Mouse (Mus musculus) natural killer cell, adult 2 months (primary cell): ENCODE results near the gene Cept1.
"Not testable (repeated sequence)": the region's sequence is repeated elsewhere in the genome, so short reads cannot be mapped to it uniquely, and the experiment has no call there.

Source experiments
- DNase-seq, 2 experiments: peaks; one replicate each; pipeline ENCODE4 v3.0.0; 2022; ENCODE audit warnings: low spot score in 2 of 2

The Cept1 gene

GRCm38 (mm10) chr3:106547171-106547923 is at the start of gene Cept1, which contains the start of gene Dram2:
Gene Cept1, minus strand, starts transcription at chr3:106547802.
Gene Dram2, plus strand, starts transcription at chr3:106547798.
- DNase-seq = peak; percentile 82 to 88

GRCm38 (mm10) chr3:106593631-106594030 is 46.0 kb upstream of the Cept1 start:
- DNase-seq = not testable (repeated sequence)

- no peak for DNase-seq
Observed at GRCm38 (mm10) chr3:106579296-106579695, 31.7 kb upstream of the Cept1 start.

GRCm38 (mm10) chr3:106573191-106573590 is 25.6 kb upstream of the Cept1 start:
- no peak for DNase-seq

- no peak for DNase-seq
Observed at GRCm38 (mm10) chr3:106565876-106566275, 18.3 kb upstream of the Cept1 start.

GRCm38 (mm10) chr3:106558271-106558670 is 10.7 kb upstream of the Cept1 start:
- DNase-seq = no peak

- DNase-seq = no peak
Observed at GRCm38 (mm10) chr3:106555743-106556250, 8.2 kb upstream of the Cept1 start.

- DNase-seq = peak in 1 of 2 experiments; percentile 32
Observed at GRCm38 (mm10) chr3:106553411-106553810, 5.8 kb upstream of the Cept1 start.

- DNase-seq = no peak
Observed at GRCm38 (mm10) chr3:106548971-106549370, 1.4 kb upstream of the Cept1 start.

GRCm38 (mm10) chr3:106547924-106548539 is 430 bp upstream of the Cept1 start:
- DNase-seq = peak in 1 of 2 experiments; percentile 2

GRCm38 (mm10) chr3:106544721-106545316 is 2.8 kb downstream of the Cept1 start:
- DNase-seq = no peak

- no peak for DNase-seq
Observed at GRCm38 (mm10) chr3:106533277-106533676, 14.3 kb downstream of the Cept1 start.

- DNase-seq = no peak
Observed at GRCm38 (mm10) chr3:106528032-106528431, 19.6 kb downstream of the Cept1 start.

- DNase-seq = no peak
Observed at GRCm38 (mm10) chr3:106526411-106526810, 21.2 kb downstream of the Cept1 start.

- no peak for DNase-seq
Observed at GRCm38 (mm10) chr3:106522730-106523129, 24.9 kb downstream of the Cept1 start.

- no peak for DNase-seq
Observed at GRCm38 (mm10) chr3:106515016-106515415, 32.6 kb downstream of the Cept1 start.

- no peak for DNase-seq
Observed at GRCm38 (mm10) chr3:106510669-106511068, 36.9 kb downstream of the Cept1 start.

- no peak for DNase-seq
Observed at GRCm38 (mm10) chr3:106502892-106503291, 44.7 kb downstream of the Cept1 start.

GRCm38 (mm10) chr3:106500510-106500909 is 47.1 kb downstream of the Cept1 start:
- no peak for DNase-seq

GRCm38 (mm10) chr3:106496996-106497395 is 50.6 kb downstream of the Cept1 start:
- DNase-seq = no peak

- DNase-seq = no peak
Observed at GRCm38 (mm10) chr3:106496045-106496721, 51.4 kb downstream of the Cept1 start.
